Mouse (Mus musculus): Measurements from ENCODE around the gene Zmynd8. TPM values are rescaled to one million over a fixed set of nuclear protein-coding genes. Genes with fewer than 3 reads are reported as not detected.

Gene Zmynd8
- polyA plus RNA-seq, 1 experiment: 20.7 TPM

DNA sequence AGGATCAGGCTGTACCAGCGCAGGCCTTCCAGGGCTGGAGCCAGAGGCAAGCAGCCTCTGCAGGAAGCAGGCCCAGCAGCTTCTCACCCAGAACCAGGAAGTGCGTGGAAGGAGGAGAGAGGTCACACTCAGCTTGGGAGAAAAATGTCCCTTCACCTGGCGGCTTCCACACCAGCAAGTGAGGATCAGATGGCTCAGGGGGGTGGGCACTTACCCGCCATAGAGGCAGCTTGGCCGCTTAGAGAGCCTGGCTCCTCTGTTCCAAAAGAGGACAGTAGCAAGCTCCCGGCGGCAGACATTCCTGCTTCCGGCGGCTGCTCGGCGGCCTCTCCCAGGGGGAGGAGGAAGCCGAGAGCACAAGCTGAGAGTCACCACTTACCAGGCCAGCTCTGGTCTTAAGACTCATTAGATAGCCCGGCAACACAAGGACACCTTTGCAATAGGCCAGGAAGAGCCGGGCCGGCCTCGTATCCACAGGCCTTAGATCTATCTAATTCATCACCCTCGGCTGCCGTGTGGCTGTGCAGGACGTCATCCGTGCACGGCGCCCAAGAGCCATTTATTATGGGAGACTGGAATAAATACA, 40.9 kb downstream of the Zmynd8 start:
- H3K4me3 ChIP-seq (ENCODE audit: insufficient read depth, poor library complexity, severe bottlenecking): no peak overlapping the region
- peaks cover 57% of the 10 kb centered on the region for H3K79me3 ChIP-seq (ENCODE audit: low read depth)
- no peaks in the 10 kb centered on the region for H3K27me3 ChIP-seq (ENCODE audit: control insufficient read depth, insufficient read depth, insufficient read length)
- H3ac ChIP-seq (ENCODE audit: control insufficient read depth, insufficient read length, low read depth): peak overlapping the region; percentile 44
- H3K36me3 ChIP-seq (ENCODE audit: control insufficient read depth, insufficient read depth): peaks cover 22% of the 10 kb centered on the region
- peaks cover 87% of the 10 kb centered on the region for H3K79me2 ChIP-seq (ENCODE audit: control insufficient read depth, insufficient read depth)
- TF ChIP-seq MAX (IDR thresholded peaks at IDR 0.05) (no peak), CTCF (IDR thresholded peaks at IDR 0.05; ENCODE audit: control insufficient read depth, insufficient read depth, insufficient read length) (no peak), MYOG (IDR thresholded peaks at IDR 0.05; ENCODE audit: control insufficient read depth, extremely low read depth, insufficient read length) (no peak), USF1 (IDR thresholded peaks at IDR 0.05; ENCODE audit: low read depth) (no peak), CEBPB (IDR thresholded peaks at IDR 0.05; ENCODE audit: low read depth) (no peak)

DNA sequence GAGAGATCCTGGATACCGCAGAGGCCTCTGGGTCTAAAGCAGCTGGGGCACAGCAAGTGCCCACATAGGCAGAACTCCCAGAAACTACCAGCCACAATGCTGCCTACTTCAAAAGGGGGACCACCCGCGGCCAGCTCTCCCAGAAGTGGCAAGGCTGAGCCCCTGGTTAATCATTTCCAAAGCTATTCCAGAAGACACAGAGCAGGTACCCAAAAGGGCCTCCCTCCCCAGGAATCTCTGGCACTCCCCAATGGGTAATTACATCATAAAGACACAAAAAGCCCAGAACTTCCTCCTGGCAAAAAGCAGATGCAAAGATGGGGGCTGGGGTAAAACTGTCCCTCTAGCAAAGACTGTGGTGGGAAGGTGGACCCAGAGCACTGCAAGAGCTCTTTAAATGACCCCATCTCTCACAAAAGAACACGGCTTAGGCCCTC, 41.4 kb downstream of the Zmynd8 start:
- TF ChIP-seq MYOD1 (IDR thresholded peaks at IDR 0.05; ENCODE audit: control insufficient read depth, insufficient read length, low read depth) (no peak), MYOG (IDR thresholded peaks at IDR 0.05; ENCODE audit: control insufficient read depth, extremely low read depth, insufficient read length) (no peak), MAX (IDR thresholded peaks at IDR 0.05) (no peak), USF1 (IDR thresholded peaks at IDR 0.05; ENCODE audit: low read depth) (no peak), CEBPB (IDR thresholded peaks at IDR 0.05; ENCODE audit: low read depth) (no peak)
- no peak overlapping the region for H3K4me3 ChIP-seq (ENCODE audit: insufficient read depth, poor library complexity, severe bottlenecking)
- peaks cover 57% of the 10 kb centered on the region for H3K79me3 ChIP-seq (ENCODE audit: low read depth)
- peaks cover 25% of the 10 kb centered on the region for H3K36me3 ChIP-seq (ENCODE audit: control insufficient read depth, insufficient read depth)
- peak overlapping the region; percentile 44 for H3ac ChIP-seq (ENCODE audit: control insufficient read depth, insufficient read length, low read depth)
- H3K27me3 ChIP-seq (ENCODE audit: control insufficient read depth, insufficient read depth, insufficient read length): no peaks in the 10 kb centered on the region
- H3K79me2 ChIP-seq (ENCODE audit: control insufficient read depth, insufficient read depth): peaks cover 87% of the 10 kb centered on the region

DNA sequence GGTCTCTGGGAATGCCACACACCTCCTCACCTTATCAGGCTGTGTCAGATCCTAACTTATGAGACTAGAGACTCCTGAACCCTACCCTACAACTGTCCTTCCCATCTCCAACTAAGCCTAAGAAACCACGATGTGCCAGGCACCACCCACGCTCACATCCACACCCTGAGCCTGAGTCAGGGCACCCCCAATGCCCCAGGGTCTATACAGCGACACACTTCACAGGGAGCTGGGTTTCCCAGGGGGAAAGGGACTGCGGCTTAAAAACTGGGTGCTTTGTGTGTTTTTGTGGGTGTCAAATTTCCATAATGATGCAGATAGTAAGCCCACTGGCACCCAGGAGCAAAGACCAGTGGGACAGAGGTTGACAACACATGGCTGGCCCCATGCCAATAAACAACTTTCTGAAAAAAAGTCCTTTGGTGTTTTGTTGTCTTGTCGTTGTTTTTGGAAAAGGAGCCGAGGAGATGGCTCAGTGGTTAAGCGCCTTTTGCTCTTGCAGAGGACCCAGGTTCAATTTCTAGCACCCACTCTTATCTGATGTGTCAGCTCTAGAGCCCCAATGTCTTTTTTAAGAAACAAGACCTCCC, 42.1 kb downstream of the Zmynd8 start:
- peaks cover 87% of the 10 kb centered on the region for H3K79me2 ChIP-seq (ENCODE audit: control insufficient read depth, insufficient read depth)
- H3ac ChIP-seq (ENCODE audit: control insufficient read depth, insufficient read length, low read depth): peak overlapping the region; percentile 22
- H3K79me3 ChIP-seq (ENCODE audit: low read depth): peaks cover 56% of the 10 kb centered on the region
- peaks cover 25% of the 10 kb centered on the region for H3K36me3 ChIP-seq (ENCODE audit: control insufficient read depth, insufficient read depth)
- no peak overlapping the region for H3K4me3 ChIP-seq (ENCODE audit: insufficient read depth, poor library complexity, severe bottlenecking)
- no peak for TF ChIP-seq MAX (IDR thresholded peaks at IDR 0.05)
- no peak for TF ChIP-seq FOSL1 (IDR thresholded peaks at IDR 0.05; ENCODE audit: insufficient read depth, low read length, poor library complexity, severe bottlenecking)
- peak; percentile 5 for TF ChIP-seq MYOD1 (IDR thresholded peaks at IDR 0.05; ENCODE audit: control insufficient read depth, insufficient read length, low read depth)
- no peak for TF ChIP-seq CTCF (IDR thresholded peaks at IDR 0.05; ENCODE audit: control insufficient read depth, insufficient read depth, insufficient read length)
- no peak for TF ChIP-seq MYOG (IDR thresholded peaks at IDR 0.05; ENCODE audit: control insufficient read depth, extremely low read depth, insufficient read length)
- no peak for TF ChIP-seq CEBPB (IDR thresholded peaks at IDR 0.05; ENCODE audit: low read depth)
- H3K27me3 ChIP-seq (ENCODE audit: control insufficient read depth, insufficient read depth, insufficient read length): no peaks in the 10 kb centered on the region

DNA sequence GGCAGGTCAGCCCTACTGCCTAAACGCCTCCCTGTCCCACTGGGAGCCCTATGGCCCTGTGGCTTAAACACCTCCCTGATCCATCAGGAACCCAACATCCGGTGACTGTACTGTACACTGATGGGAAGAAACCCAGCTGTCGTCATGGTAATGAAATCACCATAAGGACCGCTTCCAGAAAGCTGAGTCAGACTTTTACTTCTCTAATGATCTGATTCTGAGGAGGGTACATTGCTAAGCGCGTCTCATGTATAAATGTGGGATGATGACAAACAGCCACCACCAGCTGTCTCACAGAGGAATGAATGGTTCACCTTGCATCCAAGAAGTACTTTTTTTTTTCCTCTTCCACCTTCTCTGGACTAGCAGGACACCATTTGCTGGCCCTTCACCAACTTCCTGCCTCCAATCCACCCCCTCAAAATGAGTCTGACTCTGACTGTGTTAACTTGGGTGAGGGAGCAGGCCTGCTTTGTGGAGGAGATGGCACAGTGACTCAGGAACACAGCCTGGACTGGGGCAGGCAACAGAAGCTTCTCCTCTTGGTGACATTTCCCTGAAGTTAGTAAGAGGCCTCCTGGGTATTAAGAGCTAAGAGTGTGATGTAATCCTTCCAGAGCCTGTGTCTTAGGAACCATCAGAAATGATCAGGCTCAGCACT, 43.0 kb downstream of the Zmynd8 start:
- H3K27me3 ChIP-seq (ENCODE audit: control insufficient read depth, insufficient read depth, insufficient read length): no peaks in the 10 kb centered on the region
- H3K79me3 ChIP-seq (ENCODE audit: low read depth): peaks cover 58% of the 10 kb centered on the region
- H3K79me2 ChIP-seq (ENCODE audit: control insufficient read depth, insufficient read depth): peaks cover 87% of the 10 kb centered on the region
- no peak overlapping the region for H3K4me3 ChIP-seq (ENCODE audit: insufficient read depth, poor library complexity, severe bottlenecking)
- peaks cover 32% of the 10 kb centered on the region for H3K36me3 ChIP-seq (ENCODE audit: control insufficient read depth, insufficient read depth)
- TF ChIP-seq MAX (IDR thresholded peaks at IDR 0.05) (no peak), CTCF (IDR thresholded peaks at IDR 0.05; ENCODE audit: control insufficient read depth, insufficient read depth, insufficient read length) (no peak), MYOD1 (IDR thresholded peaks at IDR 0.05; ENCODE audit: control insufficient read depth, insufficient read length, low read depth) (peak; percentile 81), CEBPB (IDR thresholded peaks at IDR 0.05; ENCODE audit: low read depth) (peak; percentile 61), MYOG (IDR thresholded peaks at IDR 0.05; ENCODE audit: control insufficient read depth, extremely low read depth, insufficient read length) (no peak), USF1 (IDR thresholded peaks at IDR 0.05; ENCODE audit: low read depth) (no peak), FOSL1 (IDR thresholded peaks at IDR 0.05; ENCODE audit: insufficient read depth, low read length, poor library complexity, severe bottlenecking) (peak; percentile 18)
- no peak overlapping the region for H3ac ChIP-seq (ENCODE audit: control insufficient read depth, insufficient read length, low read depth)

DNA sequence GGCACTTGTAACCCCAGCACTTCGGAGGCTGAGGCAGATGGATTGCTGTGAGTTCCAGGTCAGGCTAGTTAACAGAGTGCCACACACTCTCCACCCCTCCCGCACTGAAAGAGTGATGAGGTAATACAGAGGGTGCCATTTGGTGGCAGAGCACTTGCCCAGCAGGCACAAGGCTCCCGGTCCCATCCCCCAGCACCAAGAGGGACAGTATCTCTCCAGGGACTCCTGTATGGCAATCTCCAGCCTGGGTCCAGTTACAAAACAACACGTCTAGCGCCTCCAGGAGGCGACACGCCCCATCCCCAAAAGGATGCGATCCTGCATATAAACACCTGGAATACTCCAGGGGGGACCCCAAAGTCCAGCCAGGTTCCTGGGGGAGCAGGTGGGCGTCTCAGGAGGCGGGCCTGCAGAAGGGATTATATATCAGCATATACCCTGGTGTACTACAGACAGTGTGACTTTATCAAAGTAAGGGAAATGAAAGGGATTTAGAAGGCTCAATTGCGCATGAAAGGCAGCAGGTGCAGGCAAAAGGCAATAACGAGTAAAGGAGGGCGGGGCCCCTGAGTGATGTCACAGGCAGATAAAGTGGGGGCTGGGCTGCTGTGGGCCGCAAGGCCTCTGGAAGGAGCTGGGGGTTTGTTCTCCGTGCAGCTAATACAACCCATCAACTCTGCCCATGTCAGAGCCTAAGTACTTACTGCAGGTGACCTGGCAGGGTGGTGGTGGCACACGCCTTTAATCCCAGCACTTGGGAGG, 44.4 kb downstream of the Zmynd8 start:
- H3K36me3 ChIP-seq (ENCODE audit: control insufficient read depth, insufficient read depth): peaks cover 41% of the 10 kb centered on the region
- H3K79me2 ChIP-seq (ENCODE audit: control insufficient read depth, insufficient read depth): peaks cover 87% of the 10 kb centered on the region
- H3K79me3 ChIP-seq (ENCODE audit: low read depth): peaks cover 49% of the 10 kb centered on the region
- H3K4me3 ChIP-seq (ENCODE audit: insufficient read depth, poor library complexity, severe bottlenecking): no peak overlapping the region
- TF ChIP-seq CEBPB (IDR thresholded peaks at IDR 0.05; ENCODE audit: low read depth) (no peak), MYOD1 (IDR thresholded peaks at IDR 0.05; ENCODE audit: control insufficient read depth, insufficient read length, low read depth) (no peak), CTCF (IDR thresholded peaks at IDR 0.05; ENCODE audit: control insufficient read depth, insufficient read depth, insufficient read length) (no peak), USF1 (IDR thresholded peaks at IDR 0.05; ENCODE audit: low read depth) (no peak), MYOG (IDR thresholded peaks at IDR 0.05; ENCODE audit: control insufficient read depth, extremely low read depth, insufficient read length) (no peak), FOSL1 (IDR thresholded peaks at IDR 0.05; ENCODE audit: insufficient read depth, low read length, poor library complexity, severe bottlenecking) (no peak), MAX (IDR thresholded peaks at IDR 0.05) (no peak)
- H3K27me3 ChIP-seq (ENCODE audit: control insufficient read depth, insufficient read depth, insufficient read length): no peaks in the 10 kb centered on the region
- no peak overlapping the region for H3ac ChIP-seq (ENCODE audit: control insufficient read depth, insufficient read length, low read depth)
